Mouse (Mus musculus) midbrain, embryonic 11.5 days (tissue): ENCODE data around the gene Ugt1a2. TPM values are rescaled to one million over a fixed set of nuclear protein-coding genes. Genes with fewer than 3 reads are reported as not detected.

Source experiments
- ATAC-seq: fragments of 200-750 bp; cut with Nextera tagmentation; 2 replicates; pipeline ENCODE4 v1.8.0; 2017; ENCODE audit warnings: moderate TSS enrichment, moderate library complexity; ENCODE audit not compliant: low FRiP score
- DNase-seq: peaks from one replicate; pipeline ENCODE4 v3.0.0; 2015; ENCODE audit warnings: low spot score; ENCODE audit errors: missing footprints
- H3K27ac ChIP-seq: fragments of 300-500 bp; sonication (generic); 2 replicates; pipeline ENCODE4 v1.5.1; 2014; ENCODE audit warnings: low read depth, low read length
- H3K27me3 ChIP-seq: fragments of 300-500 bp; sonication (generic); 2 replicates; pipeline ENCODE4 v1.6.1; 2014; ENCODE audit warnings: mild to moderate bottlenecking, low read length, moderate library complexity, mixed read lengths; ENCODE audit not compliant: control insufficient read depth, insufficient read depth
- H3K36me3 ChIP-seq: fragments of 300-500 bp; sonication (generic); 2 replicates; pipeline ENCODE4 v1.6.1; 2014; ENCODE audit warnings: mild to moderate bottlenecking, low read length, moderate library complexity, mixed read lengths; ENCODE audit not compliant: control insufficient read depth, insufficient read depth
- H3K4me1 ChIP-seq: fragments of 300-500 bp; sonication (generic); 2 replicates; pipeline ENCODE4 v1.6.1; 2014; ENCODE audit warnings: low read length; ENCODE audit not compliant: control insufficient read depth, insufficient read depth
- H3K4me2 ChIP-seq: fragments of 300-500 bp; sonication (generic); 2 replicates; pipeline ENCODE4 v1.6.1; 2014; ENCODE audit warnings: mild to moderate bottlenecking, moderate library complexity
- H3K4me3 ChIP-seq: fragments of 300-500 bp; sonication (generic); 2 replicates; pipeline ENCODE4 v1.5.1; 2014; ENCODE audit warnings: low read depth, low read length
- H3K9ac ChIP-seq: fragments of 300-500 bp; sonication (generic); 2 replicates; pipeline ENCODE4 v1.6.1; 2014; ENCODE audit warnings: low read length
- H3K9me3 ChIP-seq: fragments of 300-500 bp; sonication (generic); 2 replicates; pipeline ENCODE4 v1.6.1; 2016; ENCODE audit warnings: low read length; ENCODE audit not compliant: control insufficient read depth
- WGBS: fragments of 180-500 bp; shearing (Covaris S2); extraction: QIAGEN DNeasy Blood & Tissue Kit; methylation state at CpG from one replicate; pipeline ENCODE4 v1.1.7; 2014; 5-methylcytosine and 5-hydroxymethylcytosine counted together
- polyA plus RNA-seq: library from polyadenylated mRNA; unstranded; fragments of >200 nt; fragmentation: Nextera tagmentation; extraction: Ambion mirVana; gene quantifications from 2 replicates; pipeline ENCODE4 v1.2.1, GENCODE M21; 2014

Ugt1a2 gene
- polyA plus RNA-seq, 1 experiment from 2014 or later = not detected

DNA sequence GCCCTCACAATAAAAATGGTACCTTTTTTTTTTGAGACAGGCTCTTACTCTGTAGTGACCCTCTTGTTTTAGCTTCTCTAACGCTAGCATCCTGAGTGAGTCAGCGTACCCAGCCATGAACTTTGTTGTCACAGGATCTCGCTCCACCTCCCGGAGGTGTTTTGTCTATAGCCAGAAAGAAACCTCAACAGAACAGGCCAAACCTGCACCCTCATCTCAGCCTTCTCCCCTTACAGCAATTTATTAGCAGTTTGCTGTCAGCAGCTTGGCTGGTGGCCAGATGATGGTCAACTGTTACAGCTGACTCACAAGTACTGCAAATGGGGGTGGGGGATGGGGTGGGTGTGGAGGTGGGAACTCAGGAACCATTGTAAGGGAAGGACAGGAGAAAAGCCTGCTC lies 61.9 kb downstream of the Ugt1a2 start:
- Histone ChIP-seq H3K9ac (no peak overlapping the region), H3K36me3 (peaks cover 65% of the 10 kb centered on the region), H3K27me3 (no peaks in the 10 kb centered on the region), H3K4me1 (no peaks in the 10 kb centered on the region), H3K4me3 (no peak overlapping the region), H3K4me2 (no peak overlapping the region), H3K27ac (no peak overlapping the region), H3K9me3 (peaks cover 39% of the 10 kb centered on the region)
- ATAC-seq (no peak), DNase-seq (no peak)
- WGBS = 91% methylated on average over 4 of the region's 4 CpGs

DNA sequence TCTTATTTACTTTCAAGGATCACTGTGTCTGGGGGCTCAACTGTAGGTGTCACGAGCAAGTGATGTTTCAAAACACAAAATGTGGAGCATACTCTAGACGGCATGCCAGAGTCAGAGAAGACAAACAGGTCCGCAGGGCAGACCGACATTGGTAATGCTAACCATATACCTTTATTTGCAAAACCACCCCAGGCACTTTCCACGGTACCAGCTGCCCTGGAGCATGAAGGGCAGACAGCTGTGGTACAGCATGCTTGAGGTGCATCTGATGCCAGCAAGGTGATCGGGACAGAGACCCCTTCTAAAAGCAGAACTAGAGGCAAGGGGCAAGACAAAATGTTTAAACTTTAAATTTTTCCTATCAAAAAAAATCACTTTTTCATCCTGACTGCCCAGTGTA lies 62.6 kb downstream of the Ugt1a2 start:
- no peak overlapping the region for H3K9ac ChIP-seq
- H3K4me1 ChIP-seq = no peaks in the 10 kb centered on the region
- H3K36me3 ChIP-seq = peaks cover 72% of the 10 kb centered on the region
- no peaks in the 10 kb centered on the region for H3K27me3 ChIP-seq
- ATAC-seq = no peak
- no peak overlapping the region for H3K4me2 ChIP-seq
- H3K9me3 ChIP-seq = peaks cover 32% of the 10 kb centered on the region
- no peak for DNase-seq
- H3K27ac ChIP-seq = no peak overlapping the region
- H3K4me3 ChIP-seq = no peak overlapping the region
- WGBS = 78% methylated on average over 6 of the region's 6 CpGs

DNA sequence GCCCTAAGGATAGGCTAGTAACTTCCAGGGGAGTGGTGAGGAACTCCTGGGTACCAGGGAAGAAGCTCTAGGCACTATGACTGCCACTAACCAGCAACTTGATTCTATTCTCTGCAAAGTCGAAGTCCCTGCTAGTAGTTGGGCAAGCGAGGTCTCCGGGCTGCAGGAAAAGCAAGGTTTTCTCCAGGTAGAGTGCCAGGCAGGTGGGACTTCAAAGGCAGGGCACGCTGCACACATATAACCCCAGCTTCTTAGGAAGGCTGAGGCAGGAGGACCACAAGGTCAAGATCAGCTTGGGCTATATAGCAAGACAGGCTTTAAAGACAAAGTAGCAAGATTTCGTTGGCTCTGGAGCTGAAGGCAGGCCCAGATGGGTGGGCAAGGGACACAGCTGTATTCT lies 63.4 kb downstream of the Ugt1a2 start:
- no peak for DNase-seq
- Histone ChIP-seq H3K4me1 (no peaks in the 10 kb centered on the region), H3K4me3 (no peak overlapping the region), H3K4me2 (no peak overlapping the region), H3K36me3 (peaks cover 80% of the 10 kb centered on the region), H3K27ac (no peak overlapping the region), H3K27me3 (no peaks in the 10 kb centered on the region), H3K9me3 (peaks cover 28% of the 10 kb centered on the region), H3K9ac (no peak overlapping the region)
- ATAC-seq = no peak
- WGBS = 90% methylated on average over 5 of the region's 5 CpGs

DNA sequence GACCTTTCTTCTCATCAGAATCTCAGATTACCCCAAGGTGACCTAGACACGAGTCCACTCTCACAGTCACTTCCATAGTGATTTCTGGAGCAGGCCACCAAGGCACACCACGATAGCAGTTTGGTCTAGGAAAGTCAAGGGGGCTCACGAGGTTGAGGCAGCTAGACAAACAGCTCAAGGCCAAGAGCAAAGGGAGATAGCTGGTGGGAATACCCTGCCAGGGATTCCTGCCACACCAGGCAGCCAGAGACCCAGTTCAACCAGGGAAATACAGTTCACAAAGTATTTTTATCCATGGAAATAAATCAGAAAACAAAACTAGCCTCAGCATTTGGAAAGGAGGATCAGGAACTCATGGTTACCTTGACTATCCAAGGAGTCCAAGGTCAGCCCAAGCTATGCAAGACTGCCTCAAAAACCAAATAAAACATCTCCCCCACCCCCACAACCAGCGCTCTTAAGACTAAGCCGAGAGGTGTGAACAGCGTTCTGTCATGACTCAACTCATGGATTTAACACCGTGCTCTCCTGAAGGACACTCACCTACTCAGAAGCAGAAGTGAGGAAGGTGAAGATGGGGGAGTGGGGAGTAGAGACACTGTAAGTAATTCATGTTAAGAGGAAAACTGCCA lies 64.0 kb downstream of the Ugt1a2 start:
- H3K36me3 ChIP-seq = peaks cover 86% of the 10 kb centered on the region
- H3K4me2 ChIP-seq = no peak overlapping the region
- no peak overlapping the region for H3K9ac ChIP-seq
- no peak overlapping the region for H3K4me3 ChIP-seq
- peaks cover 25% of the 10 kb centered on the region for H3K9me3 ChIP-seq
- no peak for ATAC-seq
- no peak for DNase-seq
- no peaks in the 10 kb centered on the region for H3K4me1 ChIP-seq
- H3K27me3 ChIP-seq = no peaks in the 10 kb centered on the region
- WGBS = 90% methylated on average over 7 of the region's 7 CpGs
- H3K27ac ChIP-seq = no peak overlapping the region

DNA sequence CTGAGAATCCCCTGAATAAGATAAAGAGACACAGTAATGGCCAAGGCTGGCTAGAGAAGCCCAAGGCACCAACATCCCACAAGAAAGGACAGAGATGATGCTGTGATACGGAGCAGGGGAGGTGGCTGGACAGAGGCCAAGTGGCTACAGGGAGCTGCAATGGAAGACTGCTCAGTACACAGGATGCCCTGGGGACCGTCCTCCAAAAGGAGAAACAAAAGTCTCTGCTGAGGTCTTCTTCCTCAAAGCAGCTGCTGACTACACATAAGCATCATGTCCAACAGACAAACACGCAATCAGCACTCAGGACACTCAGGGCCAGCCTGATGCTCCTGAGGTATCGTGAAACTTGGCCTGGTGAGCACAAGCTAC lies 64.5 kb downstream of the Ugt1a2 start:
- Histone ChIP-seq H3K9me3 (peaks cover 24% of the 10 kb centered on the region), H3K9ac (no peak overlapping the region), H3K4me3 (no peak overlapping the region), H3K4me2 (no peak overlapping the region), H3K36me3 (peaks cover 91% of the 10 kb centered on the region), H3K27me3 (no peaks in the 10 kb centered on the region), H3K4me1 (no peaks in the 10 kb centered on the region), H3K27ac (no peak overlapping the region)
- no peak for ATAC-seq
- DNase-seq = no peak
- 82% methylated on average over 4 of the region's 4 CpGs for WGBS

DNA sequence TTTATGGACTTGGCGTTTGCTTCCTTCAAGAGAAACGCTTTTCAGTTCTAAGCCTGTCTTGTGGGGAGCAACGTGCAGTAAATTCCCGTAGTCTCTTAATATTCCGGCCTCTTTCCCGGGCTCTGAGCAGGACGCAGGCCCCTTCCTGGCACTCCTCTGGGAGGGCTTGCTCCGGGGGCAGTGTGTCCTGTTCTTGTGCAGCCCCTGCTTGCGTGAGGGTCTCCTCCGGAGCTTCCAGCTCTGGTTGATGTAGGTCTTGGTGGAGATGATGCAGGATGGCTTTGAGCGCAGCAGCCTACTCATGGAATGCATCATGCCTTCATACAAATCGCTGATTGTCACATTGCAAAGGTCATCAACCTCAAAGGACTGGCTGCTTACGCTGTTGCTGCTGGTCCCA lies 65.7 kb downstream of the Ugt1a2 start:
- H3K9ac ChIP-seq = no peak overlapping the region
- no peaks in the 10 kb centered on the region for H3K27me3 ChIP-seq
- peaks cover 20% of the 10 kb centered on the region for H3K9me3 ChIP-seq
- H3K4me3 ChIP-seq = no peak overlapping the region
- peaks cover 88% of the 10 kb centered on the region for H3K36me3 ChIP-seq
- 90% methylated on average over 13 of the region's 13 CpGs for WGBS
- DNase-seq (no peak), ATAC-seq (no peak)
- no peak overlapping the region for H3K4me2 ChIP-seq
- no peaks in the 10 kb centered on the region for H3K4me1 ChIP-seq
- no peak overlapping the region for H3K27ac ChIP-seq

DNA sequence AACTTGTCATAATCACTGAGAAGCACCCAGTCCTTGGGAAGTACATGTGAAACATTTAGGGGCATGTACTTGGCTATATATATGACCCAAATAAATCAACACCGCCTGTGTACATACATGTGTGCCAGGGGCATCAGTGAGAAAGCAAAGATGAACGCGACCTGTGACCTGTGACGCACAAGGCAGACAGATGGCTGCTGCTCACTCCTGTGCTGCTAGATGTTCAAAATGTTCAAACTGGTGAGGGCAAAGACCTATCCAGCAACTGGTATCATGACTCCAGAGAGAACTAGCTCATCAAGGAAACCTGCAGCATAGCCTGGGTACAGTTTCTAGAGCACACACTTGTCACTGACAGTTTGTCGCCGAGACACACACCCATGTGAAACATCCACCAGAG lies 67.1 kb downstream of the Ugt1a2 start:
- 96% methylated on average over 6 of the region's 6 CpGs for WGBS
- no peak for DNase-seq
- H3K27me3 ChIP-seq = no peaks in the 10 kb centered on the region
- peak; percentile 7; the same call in 1 of the 2 replicates for ATAC-seq
- H3K4me1 ChIP-seq = no peaks in the 10 kb centered on the region
- no peak overlapping the region for H3K27ac ChIP-seq
- peaks cover 12% of the 10 kb centered on the region for H3K9me3 ChIP-seq
- H3K36me3 ChIP-seq = peaks cover 87% of the 10 kb centered on the region
- H3K4me3 ChIP-seq = no peak overlapping the region
- no peak overlapping the region for H3K4me2 ChIP-seq
- no peak overlapping the region for H3K9ac ChIP-seq

DNA sequence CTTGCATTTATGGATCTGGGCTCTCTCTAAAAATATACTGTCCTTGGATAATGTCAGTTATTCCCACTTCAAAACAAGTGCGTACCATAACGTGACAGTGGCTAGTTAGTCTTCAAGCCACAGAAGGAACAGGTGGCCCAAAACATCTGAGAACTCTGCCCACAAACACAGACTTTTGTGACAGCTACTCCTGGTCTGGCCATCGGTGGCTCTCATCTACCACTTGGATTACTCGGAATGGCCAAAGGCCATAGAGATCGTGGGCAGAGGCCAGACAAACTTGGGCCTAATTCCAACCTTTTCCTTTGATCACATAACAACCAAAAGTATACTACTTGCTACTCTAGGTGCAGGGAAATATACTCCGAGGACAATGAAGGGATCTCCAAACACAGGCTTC lies 67.7 kb downstream of the Ugt1a2 start:
- ATAC-seq (no peak), DNase-seq (no peak)
- no peak overlapping the region for H3K4me2 ChIP-seq
- H3K4me1 ChIP-seq = no peaks in the 10 kb centered on the region
- H3K36me3 ChIP-seq = peaks cover 86% of the 10 kb centered on the region
- no peaks in the 10 kb centered on the region for H3K27me3 ChIP-seq
- no peak overlapping the region for H3K9ac ChIP-seq
- H3K9me3 ChIP-seq = peaks cover 12% of the 10 kb centered on the region
- H3K27ac ChIP-seq = no peak overlapping the region
- H3K4me3 ChIP-seq = no peak overlapping the region
- 85% methylated on average over 6 of the region's 6 CpGs for WGBS
